Mouse (Mus musculus) spleen, adult 2 months (tissue): ENCODE data around the gene Adcy6.

Experiments
- CTCF ChIP-seq: fragments of 200-500 bp; IDR thresholded peaks from 2 replicates; pipeline ENCODE4 v1.5.1; 2011; ENCODE audit warnings: mild to moderate bottlenecking, inconsistent platforms; ENCODE audit not compliant: insufficient read depth, insufficient read length, insufficient replicate concordance; ENCODE audit errors: extremely low read depth
- POLR2A ChIP-seq: fragments of 200-500 bp; IDR thresholded peaks from 2 replicates; pipeline ENCODE4 v1.6.1; 2011; ENCODE audit warnings: low read depth, low read length, inconsistent platforms

DNA sequence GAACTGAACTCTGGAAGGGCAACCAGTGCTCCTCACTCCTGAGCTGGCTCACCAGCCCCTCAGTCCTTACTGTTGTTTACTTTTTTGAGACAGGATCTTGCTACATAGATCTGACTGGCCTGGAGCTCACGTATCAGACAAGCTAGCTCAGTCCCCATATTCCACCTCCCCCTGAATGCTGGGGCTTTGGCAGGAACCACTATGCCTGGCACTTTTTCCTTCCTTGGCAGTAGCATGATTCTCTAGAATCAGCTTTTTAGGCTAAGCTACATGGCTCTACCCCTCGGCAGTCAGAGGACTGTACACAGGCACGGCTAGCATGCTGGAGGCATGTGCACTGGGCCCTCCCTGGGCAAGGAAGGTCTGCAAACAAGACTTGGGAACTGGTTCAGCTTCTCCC is 38.2 kb upstream of the Adcy6 start:
- TF ChIP-seq CTCF (no peak), POLR2A (no peak)
